Mouse (Mus musculus) ES-E14 (cell line): ENCODE results near the gene Atp5c1. TPM values are rescaled to one million over a fixed set of nuclear protein-coding genes. Genes with fewer than 3 reads are reported as not detected.

Source experiments
- DNase-seq: peaks from one replicate; pipeline ENCODE4 v3.0.0-alpha.2; 2013; ENCODE audit warnings: low read depth, low spot score
- H3K27ac ChIP-seq: 2 replicates; pipeline ENCODE4 v1.5.1; 2012; ENCODE audit warnings: low read depth, mild to moderate bottlenecking, low read length, moderate library complexity, mixed read lengths; ENCODE audit not compliant: poor library complexity, insufficient read depth, severe bottlenecking
- H3K36me3 ChIP-seq: 2 replicates; pipeline ENCODE4 v1.6.1; 2012; ENCODE audit warnings: mild to moderate bottlenecking, low read length, moderate library complexity, mixed read lengths; ENCODE audit not compliant: control insufficient read depth, poor library complexity, insufficient read depth, severe bottlenecking
- H3K4me1 ChIP-seq, 2 experiments: fragments of 150-350 bp in 1 of 2; sonication (generic) in 1 of 2; 2 replicates each; pipeline ENCODE4 v1.6.1; 2012; ENCODE audit warnings: low read length in 2 of 2, mild to moderate bottlenecking in 1 of 2, mixed read lengths in 1 of 2; ENCODE audit not compliant: control insufficient read depth in 2 of 2, insufficient read depth in 2 of 2, poor library complexity in 1 of 2
- H3K4me3 ChIP-seq, 2 experiments: fragments of 150-350 bp in 1 of 2; sonication (generic) in 1 of 2; 2 replicates each; pipeline ENCODE4 v1.5.1; 2012; ENCODE audit warnings: low read length in 2 of 2, low read depth in 1 of 2, mild to moderate bottlenecking in 1 of 2, mixed read lengths in 1 of 2; ENCODE audit not compliant: insufficient read depth in 1 of 2, poor library complexity in 1 of 2, severe bottlenecking in 1 of 2
- H3K9ac ChIP-seq: 2 replicates; pipeline ENCODE4 v1.6.1; 2012; ENCODE audit warnings: low read depth, mild to moderate bottlenecking, low read length, mixed read lengths; ENCODE audit not compliant: poor library complexity, insufficient read depth, severe bottlenecking
- H3K9me3 ChIP-seq: fragments of 150-350 bp; sonication (generic); 2 replicates; pipeline ENCODE4 v1.6.1; 2012; ENCODE audit warnings: low read depth, mild to moderate bottlenecking, low read length; ENCODE audit not compliant: control insufficient read depth, insufficient read depth
- CHD2 ChIP-seq: IDR thresholded peaks from 2 replicates; pipeline ENCODE4 v1.6.1; 2014; ENCODE audit warnings: mild to moderate bottlenecking, low read depth, low read length, inconsistent platforms
- HCFC1 ChIP-seq: IDR thresholded peaks from 2 replicates; pipeline ENCODE4 v1.6.1; 2012; ENCODE audit warnings: low read length, inconsistent platforms, borderline replicate concordance; ENCODE audit not compliant: insufficient read depth
- MAFK ChIP-seq: IDR thresholded peaks from 2 replicates; pipeline ENCODE4 v1.6.1; 2014; ENCODE audit warnings: mild to moderate bottlenecking, low read depth, low read length, inconsistent platforms; ENCODE audit not compliant: insufficient read depth
- ZC3H11A ChIP-seq: IDR thresholded peaks from 2 replicates; pipeline ENCODE4 v1.6.1; 2012; ENCODE audit warnings: low read depth, mild to moderate bottlenecking, inconsistent platforms, low read length, borderline replicate concordance
- ZNF384 ChIP-seq: IDR thresholded peaks from 2 replicates; pipeline ENCODE4 v1.6.1; 2012; ENCODE audit warnings: low read depth, low read length, inconsistent platforms
- in situ Hi-C, 2 experiments: fragments of 600-800 bp; cut with MboI; formaldehyde crosslinking; loops; one replicate each; pipeline ENCODE4 v1.15.1; 2025; ENCODE audit warnings: low sequenced_read_pairs in 2 of 2, inconsistent platforms in 1 of 2; ENCODE audit not compliant: unreplicated experiment in 2 of 2
- total RNA-seq: library from RNA; depleted of rRNA; stranded (reverse); fragments of 300-350 nt; gene quantifications from 2 replicates; pipeline ENCODE4 v1.2.3, GENCODE M21; 2012

Gene Atp5c1
- total RNA-seq, 1 experiment = 386 TPM

GRCm38 (mm10) chr2:10024264-10024663 lies 56.0 kb downstream of the Atp5c1 start:
- TF ChIP-seq ZC3H11A (no peak), CHD2 (no peak), HCFC1 (no peak), ZNF384 (no peak), MAFK (no peak)
- no peak overlapping the region for H3K27ac ChIP-seq
- no peaks in the 10 kb centered on the region for H3K9me3 ChIP-seq
- H3K4me1 ChIP-seq = no peaks in the 10 kb centered on the region
- in situ Hi-C loops = no loop called here
- H3K36me3 ChIP-seq = peaks cover 2% of the 10 kb centered on the region; the same call in 1 of the 2 replicates
- no peak overlapping the region for H3K9ac ChIP-seq
- H3K4me3 ChIP-seq = no peak overlapping the region
- DNase-seq = no peak

GRCm38 (mm10) chr2:10021296-10021695 lies 59.0 kb downstream of the Atp5c1 start:
- in situ Hi-C loops = no loop called here
- H3K9me3 ChIP-seq = no peaks in the 10 kb centered on the region
- no peaks in the 10 kb centered on the region for H3K4me1 ChIP-seq
- no peak for DNase-seq
- H3K9ac ChIP-seq = no peak overlapping the region
- peaks cover 2% of the 10 kb centered on the region; the same call in 1 of the 2 replicates for H3K36me3 ChIP-seq
- no peak overlapping the region for H3K4me3 ChIP-seq
- no peak overlapping the region for H3K27ac ChIP-seq
- TF ChIP-seq ZNF384 = no peak
- no peak for TF ChIP-seq MAFK

DNA sequence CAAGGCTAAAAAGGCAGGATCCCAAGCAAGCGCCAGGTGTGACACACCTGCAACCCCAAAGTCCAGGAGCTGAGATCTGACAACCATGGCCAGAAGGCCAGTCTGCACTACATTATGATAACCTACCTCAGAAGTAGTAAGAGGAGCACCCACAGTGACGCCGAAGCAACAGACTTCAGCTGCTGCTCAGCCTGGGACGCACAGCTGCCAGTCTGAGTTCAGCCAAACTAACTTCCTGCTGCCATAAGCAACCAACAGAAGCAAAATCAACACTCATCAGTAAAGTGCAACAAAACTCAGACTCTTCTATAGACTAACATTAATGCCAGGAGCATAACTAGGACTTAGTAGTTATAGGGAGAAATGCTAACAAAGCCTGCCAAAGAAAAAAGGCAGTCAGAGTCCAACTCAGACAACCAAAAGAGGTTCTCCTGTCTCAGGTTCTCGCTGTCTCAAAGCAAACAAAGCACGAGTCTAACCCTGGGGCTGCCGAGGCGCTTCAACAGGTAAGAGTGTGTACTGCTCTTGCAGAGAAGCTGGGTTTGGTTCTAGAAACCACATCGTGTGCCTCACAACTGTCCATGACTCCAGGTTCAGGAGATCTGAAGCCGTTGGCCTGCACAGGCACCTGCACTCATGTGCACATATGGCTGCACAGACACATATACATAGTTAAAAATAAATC lies 65.2 kb downstream of the Atp5c1 start:
- Histone ChIP-seq H3K9ac (no peak overlapping the region), H3K9me3 (no peaks in the 10 kb centered on the region), H3K27ac (no peak overlapping the region), H3K36me3 (no peaks in the 10 kb centered on the region), H3K4me3 (no peak overlapping the region), H3K4me1 (no peaks in the 10 kb centered on the region)
- in situ Hi-C loops = loop anchor here in 1 of 2 experiments (10.0 kb wide), 1 partner anchor 1340 kb away; no protein-coding TSS in a partner anchor
- no peak for TF ChIP-seq ZC3H11A
- no peak for TF ChIP-seq HCFC1
- no peak for TF ChIP-seq CHD2
- TF ChIP-seq MAFK = no peak
- TF ChIP-seq ZNF384 = no peak
- no peak for DNase-seq

GRCm38 (mm10) chr2:10010263-10010909 lies 69.9 kb downstream of the Atp5c1 start:
- Histone ChIP-seq H3K27ac (no peak overlapping the region), H3K9me3 (no peaks in the 10 kb centered on the region), H3K9ac (no peak overlapping the region), H3K36me3 (no peaks in the 10 kb centered on the region), H3K4me1 (no peaks in the 10 kb centered on the region), H3K4me3 (no peak overlapping the region)
- peak; percentile 35 for DNase-seq
- TF ChIP-seq ZC3H11A (peak; percentile 5; the same call in 1 of the 2 replicates), ZNF384 (no peak)
- in situ Hi-C loops = loop anchor here in 1 of 2 experiments (10.0 kb wide), 1 partner anchor 1336 kb away; no protein-coding TSS in a partner anchor
